In the genomic region with DNA sequence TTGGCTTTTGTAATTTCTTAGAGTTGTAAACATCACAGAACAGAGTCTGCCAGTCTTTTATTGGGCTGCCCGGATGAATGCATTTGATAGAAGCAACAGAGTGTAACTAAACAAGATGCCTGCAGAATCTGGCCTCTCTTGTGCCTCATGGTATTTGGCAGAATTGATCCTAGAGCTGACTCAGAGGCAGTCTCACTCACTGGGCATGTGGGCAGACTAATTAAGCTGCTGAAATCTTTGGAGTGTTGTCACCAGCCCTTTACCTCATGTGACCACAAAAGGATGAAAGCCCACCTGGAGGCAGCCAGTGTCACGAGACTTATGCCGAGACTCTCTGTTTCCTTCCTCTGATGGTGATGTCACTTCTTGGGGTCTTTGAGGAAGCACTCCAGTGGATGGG, we compare ENCODE assay signal across 17 mouse cellular contexts.
"Had no signal": no experiment of that assay in that cellular context is flagged by ENCODE, and none has a peak within 500 bp of the region (broad histone marks: within the 10 kb centered on the region; RNA-seq: fewer than 3 reads in every experiment).

No protein-coding gene starts in this region.

- H3K36me3 ChIP-seq: liver, embryonic 13.5 days; midbrain, embryonic 12.5 days; midbrain, embryonic 15.5 days had no signal

- H3K9ac ChIP-seq: liver, embryonic 13.5 days; midbrain, embryonic 12.5 days; midbrain, embryonic 15.5 days had no signal

- H3K27ac ChIP-seq: kidney, postnatal 0 days; liver, embryonic 13.5 days; macrophage; midbrain, embryonic 12.5 days; midbrain, embryonic 15.5 days; stomach, postnatal 0 days had no signal

- H3K4me3 ChIP-seq: liver, embryonic 13.5 days; midbrain, embryonic 12.5 days; midbrain, embryonic 15.5 days had no signal

- ATAC-seq: midbrain, embryonic 15.5 days had no signal

- DNase-seq: kidney, adult 18-20 months; kidney, adult 9 months; kidney, postnatal 25 days; liver, embryonic 13.5 days; lung, adult 2 months; lung, postnatal 14 days; right cerebral cortex, adult 18-20 months; right cerebral cortex, postnatal 14 days; right cerebral cortex, postnatal 4 days; thymus, adult 2 months; thymus, postnatal 14 days; thymus, postnatal 4 days had no signal

- H3K27me3 ChIP-seq: liver, embryonic 13.5 days; midbrain, embryonic 12.5 days; midbrain, embryonic 15.5 days had no signal

- H3K4me1 ChIP-seq: liver, embryonic 13.5 days; midbrain, embryonic 12.5 days; midbrain, embryonic 15.5 days had no signal

- H3K9me3 ChIP-seq: liver, embryonic 13.5 days; midbrain, embryonic 12.5 days; midbrain, embryonic 15.5 days had no signal

- H3K4me2 ChIP-seq: liver, embryonic 13.5 days; midbrain, embryonic 12.5 days; midbrain, embryonic 15.5 days had no signal
